Comparison of ENCODE assay signal across 8 mouse cellular contexts in genomic region chr6:48593158-48594042, GRCm38 (mm10). TPM values are rescaled to one million over a fixed set of nuclear protein-coding genes. Genes with fewer than 3 reads are reported as not detected.
A peak's percentile ranks its signal among the peaks of the same experiment; 100 is the strongest.
DNase-seq lines count a peak whose midpoint lies in the region; ATAC-seq and TF ChIP-seq lines count a peak whose summit lies in the region.

TSS of gene Repin1 (plus strand) at chr6:48593883.
TSS of gene Gm44965 (plus strand) at chr6:48593941.

- peak within 1 kb of the TSS; percentile 84 for H3K9ac ChIP-seq in lung, embryonic 14.5 days
- H3K9ac ChIP-seq in neural tube, embryonic 15.5 days (replicated peaks), result peak within 1 kb of the TSS; percentile 93

- TF ChIP-seq POLR2A in cerebellum, adult 2 months (IDR thresholded peaks at IDR 0.05; ENCODE audit: borderline replicate concordance, insufficient read depth, low read length), result peak; percentile 48; the same call in 1 of the 2 replicates

- 1% methylated on average over 45 of the region's 45 CpGs for WGBS in cerebellum, adult 2 months
- WGBS in lung, embryonic 14.5 days, result 5% methylated on average over 45 of the region's 45 CpGs
- WGBS in neural tube, embryonic 15.5 days, result 2% methylated on average over 45 of the region's 45 CpGs

- TF ChIP-seq CTCF in cerebellum, adult 2 months (IDR thresholded peaks at IDR 0.05; ENCODE audit: borderline replicate concordance, insufficient read depth, low read depth, low read length), result peak; percentile 59
- peak; percentile 55 for TF ChIP-seq CTCF in lung, embryonic 14.5 days (IDR thresholded peaks at IDR 0.05; ENCODE audit: low read depth)

- H3K36me3 ChIP-seq in lung, embryonic 14.5 days (ENCODE audit: insufficient read depth), result peaks cover 33% of the 10 kb centered on the region
- H3K36me3 ChIP-seq in neural tube, embryonic 15.5 days, result peaks cover 27% of the 10 kb centered on the region

- peaks cover 10% of the 10 kb centered on the region for H3K4me1 ChIP-seq in cerebellum, adult 2 months (ENCODE audit: control insufficient read depth, insufficient read depth, low read length)
- H3K4me1 ChIP-seq in lung, embryonic 14.5 days (ENCODE audit: insufficient read depth), result peaks cover 10% of the 10 kb centered on the region; the same call in 1 of the 2 replicates
- H3K4me1 ChIP-seq in neural tube, embryonic 15.5 days, result peaks cover 23% of the 10 kb centered on the region

- peaks cover 24% of the 10 kb centered on the region for H3K9me3 ChIP-seq in lung, embryonic 14.5 days (ENCODE audit: low read depth, low read length)
- H3K9me3 ChIP-seq in neural tube, embryonic 15.5 days (replicated peaks), result peaks cover 18% of the 10 kb centered on the region

- H3K4me2 ChIP-seq in lung, embryonic 14.5 days, result peak within 1 kb of the TSS; percentile 76
- peak within 1 kb of the TSS; percentile 75 for H3K4me2 ChIP-seq in neural tube, embryonic 15.5 days

- peak within 1 kb of the TSS; percentile 79 for H3K4me3 ChIP-seq in cerebellum, adult 2 months (replicated peaks; ENCODE audit: insufficient read depth, low read depth, low read length)
- H3K4me3 ChIP-seq in lung, embryonic 14.5 days (ENCODE audit: low read depth, low read length), result peak within 1 kb of the TSS; percentile 83
- peak within 1 kb of the TSS; percentile 81 for H3K4me3 ChIP-seq in neural tube, embryonic 15.5 days (replicated peaks)

- peak within 1 kb of the TSS; percentile 96 for H3K27ac ChIP-seq in cerebellum, adult 2 months (ENCODE audit: insufficient read depth, low read length)
- H3K27ac ChIP-seq in lung, embryonic 14.5 days (ENCODE audit: low read depth), result peak within 1 kb of the TSS; percentile 85
- H3K27ac ChIP-seq in neural tube, embryonic 15.5 days (replicated peaks), result peak within 1 kb of the TSS; percentile 98

- no peaks in the 10 kb centered on the region for H3K27me3 ChIP-seq in cerebellum, adult 2 months (ENCODE audit: control insufficient read depth, insufficient read depth, low read length)
- H3K27me3 ChIP-seq in lung, embryonic 14.5 days (ENCODE audit: insufficient read depth, low read length), result no peaks in the 10 kb centered on the region
- H3K27me3 ChIP-seq in neural tube, embryonic 15.5 days (replicated peaks), result no peaks in the 10 kb centered on the region

- peak; percentile 78 for DNase-seq in ES-CJ7 (ENCODE audit: low read depth, low spot score)
- DNase-seq in cerebellum, adult 2 months, result peak; percentile 96 to 99
- DNase-seq in layer of hippocampus, adult 9-10 months (ENCODE audit: low spot score), result peak; percentile 73
- DNase-seq in lung, embryonic 14.5 days, result peak; percentile 91
- DNase-seq in testis, postnatal 10 days (ENCODE audit: low spot score), result peak; percentile 97

- peak; percentile 56 for ATAC-seq in frontal cortex, adult (ENCODE audit: low TSS enrichment)
- ATAC-seq in hematopoietic stem cell, adult 5-6 weeks (replicated peaks in 1 of 2; ENCODE audit: insufficient read depth in 1 of 2, low FRiP score in 2 of 2, low TSS enrichment in 1 of 2, low read depth in 1 of 2, poor library complexity in 2 of 2, severe bottlenecking in 2 of 2), result peak; percentile 71 to 76
- peak; percentile 90 for ATAC-seq in lung, embryonic 14.5 days (ENCODE audit: insufficient read depth)
- ATAC-seq in neural tube, embryonic 15.5 days (ENCODE audit: low FRiP score), result peak; percentile 93

RNA-seq across cellular contexts. Expression of gene Repin1, which starts in this region (rescaled TPM):
- 98.5 and 109 TPM in 2 replicates for polyA plus RNA-seq in cerebellum, adult 2 months (2012; rRNA removed)
- 30.1 and 32.0 TPM in 2 replicates for total RNA-seq in hematopoietic stem cell, adult 5-6 weeks (2017)
- polyA plus RNA-seq in lung, embryonic 14.5 days (2014; fragmentation: Nextera tagmentation; extraction: Ambion mirVana), result 30.3 and 31.5 TPM in 2 replicates
- polyA plus RNA-seq in neural tube, embryonic 15.5 days (2015; fragmentation: Nextera tagmentation; extraction: Ambion mirVana), result 41.0 and 43.7 TPM in 2 replicates

RNA-seq across cellular contexts. Expression of gene Gm44965, which starts in this region (rescaled TPM):
- polyA plus RNA-seq in cerebellum, adult 2 months (2012; rRNA removed), result not detected in 2 replicates
- 10.0 TPM in 1 of 2 replicates, not detected in the other for total RNA-seq in hematopoietic stem cell, adult 5-6 weeks (2017)
- not detected in 2 replicates for polyA plus RNA-seq in lung, embryonic 14.5 days (2014; fragmentation: Nextera tagmentation; extraction: Ambion mirVana)
- not detected in 2 replicates for polyA plus RNA-seq in neural tube, embryonic 15.5 days (2015; fragmentation: Nextera tagmentation; extraction: Ambion mirVana)

Comparison
In these comparisons a context has a peak if more than half of its experiments do, and no peak if none do; other contexts are left out.
1. Peak in every context shown above with its lines: DNase-seq, ATAC-seq, H3K4me3 ChIP-seq and H3K27ac ChIP-seq.